Mouse (Mus musculus) MEL (cell line): ENCODE measurements around the gene Arhgap44. TPM values are rescaled to one million over a fixed set of nuclear protein-coding genes. Genes with fewer than 3 reads are reported as not detected.

Experiments used
- DNase-seq: peaks from one replicate; pipeline ENCODE4 v3.0.0; 2011; ENCODE audit warnings: low read depth, low spot score
- H3K27ac ChIP-seq: 2 replicates; pipeline ENCODE4 v1.5.1; 2012; ENCODE audit warnings: low read depth, mild to moderate bottlenecking, control low read depth, low read length, moderate library complexity; ENCODE audit not compliant: control insufficient read depth
- H3K27me3 ChIP-seq, 2 experiments: fragments of 150-350 bp in 1 of 2; sonication (generic) in 1 of 2; 2 replicates each; pipeline ENCODE4 v1.6.1; 2012; ENCODE audit warnings: low read length in 2 of 2, mild to moderate bottlenecking in 2 of 2, improper control_type of control experiment in 1 of 2, moderate library complexity in 1 of 2; ENCODE audit not compliant: insufficient read depth in 2 of 2, control insufficient read depth in 1 of 2
- H3K36me3 ChIP-seq, 2 experiments: 2 replicates each; pipeline ENCODE4 v1.6.1; 2012 to 2014; ENCODE audit warnings: low read length in 2 of 2, improper control_type of control experiment in 1 of 2, inconsistent platforms in 1 of 2, mild to moderate bottlenecking in 1 of 2; ENCODE audit not compliant: insufficient read depth in 2 of 2, control insufficient read depth in 1 of 2
- H3K4me1 ChIP-seq, 2 experiments: fragments of 150-350 bp in 1 of 2; sonication (generic) in 1 of 2; 2 replicates each; pipeline ENCODE4 v1.6.1; 2012; ENCODE audit warnings: low read length in 2 of 2, improper control_type of control experiment in 1 of 2, mild to moderate bottlenecking in 1 of 2; ENCODE audit not compliant: insufficient read depth in 2 of 2, control insufficient read depth in 1 of 2
- H3K4me3 ChIP-seq, 2 experiments: fragments of 150-350 bp in 1 of 2; sonication (generic) in 1 of 2; 2 replicates each; pipeline ENCODE4 v1.5.1; 2012; ENCODE audit warnings: low read depth in 2 of 2, low read length in 2 of 2, mild to moderate bottlenecking in 2 of 2, moderate library complexity in 2 of 2, control low read depth in 1 of 2, improper control_type of control experiment in 1 of 2; ENCODE audit not compliant: control insufficient read depth in 1 of 2, insufficient read depth in 1 of 2
- H3K79me2 ChIP-seq: 2 replicates; pipeline ENCODE4 v1.6.1; 2012; ENCODE audit warnings: mild to moderate bottlenecking, low read length, moderate library complexity; ENCODE audit not compliant: control insufficient read depth, poor library complexity, insufficient read depth
- H3K9ac ChIP-seq: 2 replicates; pipeline ENCODE4 v1.6.1; 2012; ENCODE audit warnings: low read depth, mild to moderate bottlenecking, control low read depth, low read length, moderate library complexity; ENCODE audit not compliant: control insufficient read depth, poor library complexity, severe bottlenecking
- H3K9me3 ChIP-seq: fragments of 150-350 bp; sonication (generic); replicated peaks from 2 replicates; pipeline ENCODE4 v1.6.1; 2012; ENCODE audit warnings: mild to moderate bottlenecking, low read length, improper control_type of control experiment, moderate library complexity; ENCODE audit not compliant: insufficient read depth
- CTCF ChIP-seq, 3 experiments: IDR thresholded peaks in 2 of 3; conservative IDR thresholded peaks in 1 of 3; 2 replicates each; pipeline ENCODE4 v1.5.1; 2011 to 2012; ENCODE audit warnings: low read length in 3 of 3, low read depth in 2 of 3, mild to moderate bottlenecking in 2 of 3, improper control_type of control experiment in 1 of 3, inconsistent platforms in 1 of 3, mixed read lengths in 1 of 3, moderate library complexity in 1 of 3; ENCODE audit not compliant: control insufficient read depth in 1 of 3, insufficient read depth in 1 of 3, poor library complexity in 1 of 3, severe bottlenecking in 1 of 3
- GABPA ChIP-seq: IDR thresholded peaks from 2 replicates; pipeline ENCODE4 v1.6.1; 2012; ENCODE audit warnings: low read depth, mild to moderate bottlenecking, inconsistent platforms, low read length, improper control_type of control experiment, moderate library complexity
- GATA1 ChIP-seq: IDR thresholded peaks from 2 replicates; pipeline ENCODE4 v1.6.1; 2011; ENCODE audit warnings: low read depth, low read length, improper control_type of control experiment
- HCFC1 ChIP-seq: IDR thresholded peaks from 2 replicates; pipeline ENCODE4 v1.6.1; 2012; ENCODE audit warnings: low read depth, mild to moderate bottlenecking, inconsistent platforms, low read length, improper control_type of control experiment, moderate library complexity
- JUND ChIP-seq: IDR thresholded peaks from 2 replicates; pipeline ENCODE4 v1.6.1; 2011; ENCODE audit warnings: low read depth, mild to moderate bottlenecking, improper control_type of control experiment, low read length
- KAT2A ChIP-seq: conservative IDR thresholded peaks from 2 replicates; pipeline ENCODE4 v1.6.1; 2012; ENCODE audit warnings: low read depth, low read length, improper control_type of control experiment, inconsistent platforms
- MAX ChIP-seq: IDR thresholded peaks from 2 replicates; pipeline ENCODE4 v1.6.1; 2011; ENCODE audit warnings: low read length, improper control_type of control experiment
- MEF2A ChIP-seq: IDR thresholded peaks from 2 replicates; pipeline ENCODE4 v1.6.1; 2014; ENCODE audit warnings: low read depth, mild to moderate bottlenecking, inconsistent platforms, low read length, improper control_type of control experiment; ENCODE audit not compliant: poor library complexity, insufficient replicate concordance, severe bottlenecking; ENCODE audit errors: extremely low read depth
- MXI1 ChIP-seq: IDR thresholded peaks from 2 replicates; pipeline ENCODE4 v1.6.1; 2011; ENCODE audit warnings: mild to moderate bottlenecking, low read depth, low read length, improper control_type of control experiment
- MYB ChIP-seq: IDR thresholded peaks from 2 replicates; pipeline ENCODE4 v1.6.1; 2011; ENCODE audit warnings: mild to moderate bottlenecking, low read depth, low read length, improper control_type of control experiment
- NELFE ChIP-seq: IDR thresholded peaks from 2 replicates; pipeline ENCODE4 v1.6.1; 2011; ENCODE audit warnings: low read depth, low read length, improper control_type of control experiment
- POLR2A ChIP-seq, 2 experiments: IDR thresholded peaks; 2 replicates each; pipeline ENCODE4 v1.6.1; 2011 to 2012; ENCODE audit warnings: low read length in 2 of 2, mild to moderate bottlenecking in 2 of 2, control low read depth in 1 of 2, improper control_type of control experiment in 1 of 2, low read depth in 1 of 2, moderate library complexity in 1 of 2; ENCODE audit not compliant: control insufficient read depth in 1 of 2, insufficient read depth in 1 of 2, poor library complexity in 1 of 2
- POLR2AphosphoS2 ChIP-seq: IDR thresholded peaks from 2 replicates; pipeline ENCODE4 v1.6.1; 2011; ENCODE audit warnings: low read length, improper control_type of control experiment
- POLR2AphosphoS5 ChIP-seq: IDR thresholded peaks from 2 replicates; pipeline ENCODE4 v1.6.1; 2012; ENCODE audit warnings: low read depth, borderline replicate concordance, mild to moderate bottlenecking, inconsistent platforms, low read length, moderate library complexity, mixed read lengths
- RAD21 ChIP-seq: IDR thresholded peaks from 2 replicates; pipeline ENCODE4 v1.6.1; 2011; ENCODE audit warnings: mild to moderate bottlenecking, low read depth, low read length, improper control_type of control experiment
- RCOR1 ChIP-seq: IDR thresholded peaks from 2 replicates; pipeline ENCODE4 v1.6.1; 2012; ENCODE audit warnings: low read depth, mild to moderate bottlenecking, inconsistent platforms, low read length, improper control_type of control experiment
- SIN3A ChIP-seq: IDR thresholded peaks from 2 replicates; pipeline ENCODE4 v1.6.1; 2012; ENCODE audit warnings: low read length, improper control_type of control experiment, inconsistent platforms
- SMC3 ChIP-seq: IDR thresholded peaks from 2 replicates; pipeline ENCODE4 v1.6.1; 2011; ENCODE audit warnings: low read depth, low read length, improper control_type of control experiment
- ZKSCAN1 ChIP-seq: IDR thresholded peaks from 2 replicates; pipeline ENCODE4 v1.6.1; 2012; ENCODE audit warnings: low read depth, mild to moderate bottlenecking, inconsistent platforms, low read length, improper control_type of control experiment, moderate library complexity
- ZMIZ1 ChIP-seq: IDR thresholded peaks from 2 replicates; pipeline ENCODE4 v1.6.1; 2012; ENCODE audit warnings: low read depth, mild to moderate bottlenecking, inconsistent platforms, low read length, improper control_type of control experiment, moderate library complexity
- ZNF384 ChIP-seq: IDR thresholded peaks from 2 replicates; pipeline ENCODE4 v1.6.1; 2012; ENCODE audit warnings: low read depth, mild to moderate bottlenecking, inconsistent platforms, low read length, improper control_type of control experiment
- polyA plus RNA-seq, 2 experiments: library from polyadenylated mRNA; stranded (reverse) in 1 of 2; unstranded in 1 of 2; fragments of >175 nt in 1 of 2; fragments of >200 nt in 1 of 2; gene quantifications; 2 replicates each; pipeline versions ENCODE4 v1.2.1 to v1.2.4; 2012; ENCODE audit warnings: low replicate concordance in 2 of 2, low read depth in 1 of 2; ENCODE audit not compliant: insufficient read length in 2 of 2, insufficient read depth in 1 of 2, missing spikeins in 1 of 2
- total RNA-seq: library from RNA; depleted of rRNA; stranded (reverse); fragments of 300-350 nt; gene quantifications from 2 replicates; pipeline ENCODE4 v1.2.3, GENCODE M21; 2012

Gene Arhgap44
- total and polyA plus RNA-seq, 3 experiments, result 0.08 TPM; not detected in 2

- TF ChIP-seq SIN3A, result no peak
- TF ChIP-seq RAD21, result no peak
- TF ChIP-seq, all 39 proteins: peak for 0
These were observed 36.2 kb downstream of the Arhgap44 start (continued) for GRCm38 (mm10) chr11:65126566-65126965.

GRCm38 (mm10) chr11:65124913-65125418 is 37.8 kb downstream of the Arhgap44 start:
- H3K27ac ChIP-seq, result no peak overlapping the region
- H3K9ac ChIP-seq, result no peak overlapping the region
- TF ChIP-seq SMC3 (no peak), POLR2AphosphoS5 (no peak), ZKSCAN1 (no peak), GABPA (no peak), MYB (no peak), CTCF (IDR thresholded peaks at IDR 0.05 in 2 of 3, conservative IDR thresholded peaks at IDR 0.05 in 1 of 3; ENCODE audit: control insufficient read depth in 1 of 3, insufficient read depth in 1 of 3, low read depth in 2 of 3, low read length in 3 of 3, poor library complexity in 1 of 3, severe bottlenecking in 1 of 3) (no peak)
- no peak for DNase-seq
- H3K4me1 ChIP-seq, result no peaks in the 10 kb centered on the region
- H3K4me3 ChIP-seq, result no peak overlapping the region
- H3K79me2 ChIP-seq, result no peaks in the 10 kb centered on the region
- no peaks in the 10 kb centered on the region for H3K27me3 ChIP-seq
- no peaks in the 10 kb centered on the region for H3K36me3 ChIP-seq
- H3K9me3 ChIP-seq, result no peaks in the 10 kb centered on the region; the same call in 1 of the 2 replicates

GRCm38 (mm10) chr11:65120276-65120675 is 42.5 kb downstream of the Arhgap44 start:
- H3K79me2 ChIP-seq, result no peaks in the 10 kb centered on the region
- H3K36me3 ChIP-seq, result no peaks in the 10 kb centered on the region
- TF ChIP-seq POLR2AphosphoS5, result no peak
- no peak for TF ChIP-seq POLR2AphosphoS2
- TF ChIP-seq GATA1, result no peak
- no peak for TF ChIP-seq POLR2A (IDR thresholded peaks at IDR 0.05; ENCODE audit: control insufficient read depth in 1 of 2, insufficient read depth in 1 of 2, low read depth in 1 of 2, low read length in 2 of 2, poor library complexity in 1 of 2)
- TF ChIP-seq ZKSCAN1, result no peak
- TF ChIP-seq HCFC1, result no peak
- TF ChIP-seq MAX, result no peak
- TF ChIP-seq KAT2A, result no peak
- TF ChIP-seq SIN3A, result no peak
- TF ChIP-seq JUND, result no peak
- TF ChIP-seq ZMIZ1, result no peak
- TF ChIP-seq ZNF384, result no peak
- TF ChIP-seq MEF2A, result no peak
- TF ChIP-seq MXI1, result no peak
- TF ChIP-seq NELFE, result no peak
- no peak for TF ChIP-seq RCOR1
- TF ChIP-seq MYB, result no peak
- H3K4me1 ChIP-seq, result no peaks in the 10 kb centered on the region
- DNase-seq, result no peak
- no peak overlapping the region for H3K4me3 ChIP-seq
- no peak overlapping the region for H3K27ac ChIP-seq
- H3K27me3 ChIP-seq, result no peaks in the 10 kb centered on the region
- no peak overlapping the region for H3K9ac ChIP-seq
- H3K9me3 ChIP-seq, result no peaks in the 10 kb centered on the region; the same call in 1 of the 2 replicates
